Mouse (Mus musculus): ENCODE results near the gene Dhx8.

The Dhx8 gene

GRCm38 (mm10) chr11:101798083-101798482 lies 65.4 kb downstream of the Dhx8 start:
- in situ Hi-C loops (cut with MboI): no loop called here

GRCm38 (mm10) chr11:101801386-101801785 lies 68.7 kb downstream of the Dhx8 start:
- in situ Hi-C loops (cut with MboI): no loop called here

- in situ Hi-C loops (cut with MboI): no loop called here
Measured at GRCm38 (mm10) chr11:101805113-101805704, 72.5 kb downstream of the Dhx8 start.

- in situ Hi-C loops (cut with MboI): no loop called here
Measured at GRCm38 (mm10) chr11:101806741-101807140, 74.0 kb downstream of the Dhx8 start.

- in situ Hi-C loops (cut with MboI): no loop called here
Measured at GRCm38 (mm10) chr11:101807266-101807665, 74.5 kb downstream of the Dhx8 start.

- in situ Hi-C loops (cut with MboI): no loop called here
Measured at GRCm38 (mm10) chr11:101809060-101809828, 76.5 kb downstream of the Dhx8 start.

- in situ Hi-C loops (cut with MboI): no loop called here
Measured at GRCm38 (mm10) chr11:101813259-101813658, 80.5 kb downstream of the Dhx8 start.

- in situ Hi-C loops (cut with MboI): no loop called here
Measured at GRCm38 (mm10) chr11:101814375-101815102, 81.8 kb downstream of the Dhx8 start.

GRCm38 (mm10) chr11:101815103-101816085 lies 82.7 kb downstream of the Dhx8 start:
- in situ Hi-C loops (cut with MboI): no loop called here

All from mature B cell (primary cell).